Mouse (Mus musculus) neural tube, embryonic 14.5 days (tissue): ENCODE data around the gene Pdzrn3. TPM values are rescaled to one million over a fixed set of nuclear protein-coding genes. Genes with fewer than 3 reads are reported as not detected.

ENCODE experiments used
- ATAC-seq: fragments of 200-750 bp; cut with Nextera tagmentation; 2 replicates; pipeline ENCODE4 v1.8.0; 2017; ENCODE audit warnings: low read depth, mild to moderate bottlenecking, moderate TSS enrichment, moderate library complexity
- H3K27ac ChIP-seq: fragments of 300-500 bp; sonication (generic); 2 replicates; pipeline ENCODE4 v1.5.1; 2014; ENCODE audit warnings: low read depth, mild to moderate bottlenecking, control low read depth, low read length, moderate library complexity, mixed read lengths
- H3K27me3 ChIP-seq: fragments of 300-500 bp; sonication (generic); 2 replicates; pipeline ENCODE4 v1.6.1; 2014; ENCODE audit warnings: low read length; ENCODE audit not compliant: control insufficient read depth, insufficient read depth
- H3K36me3 ChIP-seq: fragments of 300-500 bp; sonication (generic); 2 replicates; pipeline ENCODE4 v1.6.1; 2014; ENCODE audit warnings: low read length, mixed read lengths; ENCODE audit not compliant: control insufficient read depth, insufficient read depth
- H3K4me1 ChIP-seq: fragments of 300-500 bp; sonication (generic); 2 replicates; pipeline ENCODE4 v1.6.1; 2014; ENCODE audit warnings: low read length; ENCODE audit not compliant: control insufficient read depth, insufficient read depth
- H3K4me2 ChIP-seq: fragments of 300-500 bp; sonication (generic); 2 replicates; pipeline ENCODE4 v1.6.1; 2014; ENCODE audit warnings: mild to moderate bottlenecking, low read depth, low read length, control low read depth
- H3K4me3 ChIP-seq: fragments of 300-500 bp; sonication (generic); 2 replicates; pipeline ENCODE4 v1.5.1; 2014; ENCODE audit warnings: low read depth, low read length, control low read depth, mixed read lengths
- H3K9ac ChIP-seq: fragments of 300-500 bp; sonication (generic); replicated peaks from 2 replicates; pipeline ENCODE4 v1.6.1; 2014; ENCODE audit warnings: low read depth, mild to moderate bottlenecking, control low read depth, low read length, mixed read lengths
- H3K9me3 ChIP-seq: fragments of 300-500 bp; sonication (generic); 2 replicates; pipeline ENCODE4 v1.6.1; 2016; ENCODE audit warnings: low read length; ENCODE audit not compliant: control insufficient read depth
- WGBS: fragments of 180-500 bp; shearing (Covaris S2); extraction: QIAGEN DNeasy Blood & Tissue Kit; methylation state at CpG from one replicate; pipeline ENCODE4 v1.1.7; 2014; 5-methylcytosine and 5-hydroxymethylcytosine counted together
- polyA plus RNA-seq: library from polyadenylated mRNA; unstranded; fragments of >200 nt; fragmentation: Nextera tagmentation; extraction: Ambion mirVana; gene quantifications from 2 replicates; pipeline ENCODE4 v1.2.1, GENCODE M21; 2014

Pdzrn3 gene
- polyA plus RNA-seq, 1 experiment from 2014 or later = 28.4 TPM

GRCm38 (mm10) chr6:101251916-101252603 lies 125.6 kb downstream of the Pdzrn3 start:
- Histone ChIP-seq H3K9me3 (no peaks in the 10 kb centered on the region), H3K27ac (no peak overlapping the region), H3K9ac (no peak overlapping the region), H3K4me1 (0 out of 2 replicates have a peak, but pooled peaks cover 3% of the 10 kb centered on the region), H3K4me2 (no peak overlapping the region), H3K4me3 (no peak overlapping the region), H3K36me3 (no peaks in the 10 kb centered on the region), H3K27me3 (no peaks in the 10 kb centered on the region)
- no peak for ATAC-seq
- 35% methylated on average over 12 of the region's 12 CpGs for WGBS

- Histone ChIP-seq H3K4me1 (0 out of 2 replicates have a peak, but pooled peaks cover 3% of the 10 kb centered on the region), H3K4me2 (no peak overlapping the region), H3K36me3 (no peaks in the 10 kb centered on the region), H3K27me3 (no peaks in the 10 kb centered on the region), H3K27ac (no peak overlapping the region), H3K9me3 (no peaks in the 10 kb centered on the region), H3K9ac (no peak overlapping the region), H3K4me3 (no peak overlapping the region)
- WGBS = 15% methylated on average over 5 of the region's 5 CpGs
- ATAC-seq = peak; percentile 53; the same call in 1 of the 2 replicates
Measured at GRCm38 (mm10) chr6:101251160-101251559, 126.5 kb downstream of the Pdzrn3 start.

- 65% methylated on average over 4 of the region's 4 CpGs for WGBS
- no peak for ATAC-seq
Measured at GRCm38 (mm10) chr6:101246137-101246536, 131.6 kb downstream of the Pdzrn3 start.

GRCm38 (mm10) chr6:101244355-101244754 lies 133.3 kb downstream of the Pdzrn3 start:
- H3K27ac ChIP-seq = no peak overlapping the region
- H3K9ac ChIP-seq = no peak overlapping the region
- ATAC-seq = no peak
- no peak overlapping the region for H3K4me2 ChIP-seq
- no peaks in the 10 kb centered on the region for H3K36me3 ChIP-seq
- 88% methylated on average over 3 of the region's 3 CpGs for WGBS
- H3K27me3 ChIP-seq = no peaks in the 10 kb centered on the region; the same call in 1 of the 2 replicates
- no peaks in the 10 kb centered on the region for H3K4me1 ChIP-seq
- H3K9me3 ChIP-seq = no peaks in the 10 kb centered on the region
- no peak overlapping the region for H3K4me3 ChIP-seq

More at GRCm38 (mm10) chr6:101246137-101246536, 131.6 kb downstream of the Pdzrn3 start:
- Histone ChIP-seq H3K36me3 (no peaks in the 10 kb centered on the region), H3K27me3 (no peaks in the 10 kb centered on the region), H3K4me3 (no peak overlapping the region), H3K4me2 (no peak overlapping the region), H3K4me1 (no peaks in the 10 kb centered on the region), H3K27ac (no peak overlapping the region), H3K9me3 (no peaks in the 10 kb centered on the region), H3K9ac (no peak overlapping the region)

- H3K4me2 ChIP-seq = no peak overlapping the region
- no peak overlapping the region for H3K27ac ChIP-seq
- H3K9me3 ChIP-seq = no peaks in the 10 kb centered on the region
- no peaks in the 10 kb centered on the region; the same call in 1 of the 2 replicates for H3K27me3 ChIP-seq
- H3K36me3 ChIP-seq = no peaks in the 10 kb centered on the region
- 82% methylated on average over 7 of the region's 7 CpGs for WGBS
- no peak for ATAC-seq
- no peak overlapping the region for H3K4me3 ChIP-seq
- no peak overlapping the region for H3K9ac ChIP-seq
- no peaks in the 10 kb centered on the region for H3K4me1 ChIP-seq
Measured at GRCm38 (mm10) chr6:101243189-101243815, 134.4 kb downstream of the Pdzrn3 start.

GRCm38 (mm10) chr6:101236641-101237246 lies 141.0 kb downstream of the Pdzrn3 start:
- WGBS = 17% methylated on average over 5 of the region's 5 CpGs
- Histone ChIP-seq H3K27me3 (no peaks in the 10 kb centered on the region; the same call in 1 of the 2 replicates), H3K4me2 (no peak overlapping the region), H3K4me1 (peaks cover 18% of the 10 kb centered on the region; the same call in 1 of the 2 replicates), H3K4me3 (no peak overlapping the region), H3K9me3 (no peaks in the 10 kb centered on the region), H3K36me3 (no peaks in the 10 kb centered on the region), H3K27ac (no peak overlapping the region), H3K9ac (no peak overlapping the region)
- ATAC-seq = no peak

GRCm38 (mm10) chr6:101236230-101236629 lies 141.5 kb downstream of the Pdzrn3 start:
- H3K9me3 ChIP-seq = no peaks in the 10 kb centered on the region
- peaks cover 18% of the 10 kb centered on the region; the same call in 1 of the 2 replicates for H3K4me1 ChIP-seq
- no peak overlapping the region for H3K27ac ChIP-seq
- H3K27me3 ChIP-seq = no peaks in the 10 kb centered on the region; the same call in 1 of the 2 replicates
- WGBS = 30% methylated on average over 7 of the region's 7 CpGs
- no peak for ATAC-seq
- H3K9ac ChIP-seq = no peak overlapping the region
- no peak overlapping the region for H3K4me3 ChIP-seq
- H3K36me3 ChIP-seq = no peaks in the 10 kb centered on the region
- no peak overlapping the region for H3K4me2 ChIP-seq

- Histone ChIP-seq H3K9me3 (no peaks in the 10 kb centered on the region), H3K9ac (no peak overlapping the region), H3K4me1 (peaks cover 18% of the 10 kb centered on the region; the same call in 1 of the 2 replicates), H3K4me2 (no peak overlapping the region), H3K36me3 (no peaks in the 10 kb centered on the region), H3K27me3 (no peaks in the 10 kb centered on the region), H3K27ac (no peak overlapping the region), H3K4me3 (no peak overlapping the region)
- 12% methylated on average over 10 of the region's 10 CpGs for WGBS
- no peak for ATAC-seq
Measured at GRCm38 (mm10) chr6:101234349-101234748, 143.3 kb downstream of the Pdzrn3 start.

- Histone ChIP-seq H3K36me3 (no peaks in the 10 kb centered on the region), H3K9ac (no peak overlapping the region), H3K27me3 (no peaks in the 10 kb centered on the region), H3K9me3 (no peaks in the 10 kb centered on the region), H3K4me2 (no peak overlapping the region), H3K4me3 (no peak overlapping the region), H3K4me1 (peaks cover 18% of the 10 kb centered on the region; the same call in 1 of the 2 replicates), H3K27ac (no peak overlapping the region)
- 18% methylated on average over 6 of the region's 6 CpGs for WGBS
- ATAC-seq = peak; percentile 80
Measured at GRCm38 (mm10) chr6:101233680-101234079, 144.0 kb downstream of the Pdzrn3 start.
